Mouse (Mus musculus) urinary bladder, postnatal 10 days (tissue): ENCODE data around the gene Olfr1494.

Source experiments
- DNase-seq: peaks from one replicate; pipeline ENCODE4 v3.0.0; 2022; ENCODE audit warnings: low spot score

The Olfr1494 gene

DNA sequence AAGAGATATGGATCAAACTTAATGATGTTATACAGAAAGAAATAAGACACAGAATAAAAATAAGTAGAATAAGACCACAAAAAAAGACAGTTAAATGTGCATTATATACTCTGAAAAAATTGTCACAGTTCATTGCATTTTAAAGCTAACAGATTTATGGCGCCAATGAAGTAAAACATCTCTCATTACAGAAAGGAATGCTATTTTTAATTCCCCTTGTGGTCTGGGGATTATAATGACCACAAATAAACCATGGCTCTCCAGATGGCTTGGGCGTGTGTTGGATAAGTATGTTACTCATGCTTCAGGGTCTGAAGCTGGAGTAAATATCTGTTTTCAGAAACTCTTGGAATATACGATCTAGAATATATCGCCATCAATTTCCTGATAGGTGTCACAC is at the start of gene Olfr1494:
Gene Olfr1494 (plus strand): TSS at position 301 of the 400 bp plus-strand sequence.
- DNase-seq = no peak

- DNase-seq = no peak
Measured at GRCm38 (mm10) chr19:13696968-13697367, 42.6 kb upstream of the Olfr1494 start, which contains the start of gene Olfr1491. Gene Olfr1491, plus strand, starts transcription at chr19:13697268.

DNA sequence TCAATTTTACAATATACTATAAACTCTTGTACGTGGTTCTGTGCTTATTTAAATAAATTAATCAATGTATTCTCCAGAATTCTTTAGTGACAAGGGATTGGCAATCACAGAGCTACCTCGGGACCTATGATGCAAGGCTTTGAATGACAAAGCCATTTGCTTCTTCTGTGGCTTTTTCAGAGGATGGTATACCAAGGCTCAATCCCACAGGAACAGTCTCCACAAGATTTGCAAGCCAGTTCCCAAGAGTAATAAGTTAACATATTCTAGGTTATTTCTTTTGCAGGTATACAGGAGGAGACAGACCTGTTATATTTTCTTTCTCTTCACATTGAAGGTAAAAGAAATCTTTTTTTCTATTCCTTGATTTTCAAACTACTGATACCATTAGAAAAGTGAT is 16.6 kb upstream of the Olfr1494 start, which contains the start of gene Olfr1493-ps1:
Gene Olfr1493-ps1 (plus strand): TSS at position 301 of the 400 bp plus-strand sequence.
- no peak for DNase-seq

DNA sequence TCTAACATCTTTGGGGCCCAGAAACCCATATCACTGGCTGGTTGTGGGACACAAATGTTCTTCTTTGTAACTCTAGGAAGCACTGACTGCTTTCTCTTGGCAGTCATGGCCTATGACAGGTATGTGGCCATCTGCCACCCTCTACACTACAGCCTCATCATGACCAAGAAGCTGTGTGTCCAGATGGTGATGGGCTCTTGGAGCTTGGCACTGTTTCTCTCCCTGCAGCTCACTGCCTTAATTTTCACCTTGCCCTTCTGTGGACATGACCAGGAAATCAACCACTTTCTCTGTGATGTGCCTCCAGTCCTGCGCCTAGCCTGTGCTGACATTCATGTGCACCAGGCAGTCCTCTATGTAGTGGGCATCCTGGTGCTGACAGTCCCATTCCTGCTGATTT is 9.8 kb downstream of the Olfr1494 start:
- no peak for DNase-seq

DNA sequence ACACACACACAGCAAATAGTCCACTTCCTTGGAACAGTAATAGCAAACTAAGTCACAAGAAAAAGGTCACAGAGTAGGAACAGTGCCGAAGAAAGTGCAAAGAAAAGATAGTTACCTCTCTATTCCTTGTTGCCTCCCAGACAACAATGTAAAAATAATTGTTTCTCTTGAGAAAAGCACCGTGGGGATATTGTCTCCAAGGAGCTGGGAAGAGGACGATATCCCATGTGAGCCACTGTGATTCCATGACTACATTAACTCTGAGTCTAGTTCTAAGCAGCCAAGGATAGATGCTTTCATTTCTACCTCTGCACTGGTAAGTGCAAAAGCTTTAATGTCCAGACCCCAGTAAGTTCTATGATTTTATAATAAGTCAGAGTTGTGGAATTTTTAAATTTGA is 24.8 kb downstream of the Olfr1494 start, which contains the start of gene Olfr1495:
Gene Olfr1495 (plus strand): TSS at position 301 of the 400 bp plus-strand sequence.
- DNase-seq = no peak

DNA sequence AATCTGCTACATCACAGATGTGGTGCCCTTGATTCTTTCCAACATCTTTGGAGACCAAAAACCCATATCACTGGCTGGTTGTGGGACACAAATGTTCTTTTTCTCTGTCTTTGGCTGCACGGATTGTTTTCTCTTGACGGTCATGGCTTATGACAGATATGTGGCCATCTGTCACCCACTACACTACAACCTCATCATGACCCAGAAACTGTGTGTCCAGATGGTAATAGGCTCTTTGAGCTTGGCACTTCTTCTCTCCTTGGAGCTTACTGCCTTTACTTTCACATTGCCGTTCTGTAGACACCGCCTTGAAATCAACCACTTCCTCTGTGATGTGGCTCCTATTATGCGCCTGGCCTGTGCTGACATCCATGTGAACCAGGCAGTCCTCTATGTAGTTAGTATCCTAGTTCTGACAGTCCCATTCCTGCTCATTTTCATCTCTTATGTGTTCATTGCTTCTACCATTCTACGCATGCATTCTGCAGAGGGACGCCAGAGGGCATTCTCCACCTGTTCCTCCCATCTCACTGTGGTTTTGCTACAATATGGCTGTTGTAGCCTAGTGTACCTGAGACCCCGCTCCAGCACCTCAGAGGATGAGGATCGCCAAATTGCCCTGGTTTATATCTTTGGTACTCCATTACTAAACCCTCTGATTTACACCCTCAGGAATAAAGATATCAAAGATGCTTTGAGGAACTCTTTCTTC is 29.2 kb downstream of the Olfr1494 start:
- DNase-seq = no peak

- no peak for DNase-seq
Measured at GRCm38 (mm10) chr19:13777578-13777977, 38.0 kb downstream of the Olfr1494 start, which contains the start of gene Olfr1496. Gene Olfr1496, plus strand, starts transcription at chr19:13777878.

DNA sequence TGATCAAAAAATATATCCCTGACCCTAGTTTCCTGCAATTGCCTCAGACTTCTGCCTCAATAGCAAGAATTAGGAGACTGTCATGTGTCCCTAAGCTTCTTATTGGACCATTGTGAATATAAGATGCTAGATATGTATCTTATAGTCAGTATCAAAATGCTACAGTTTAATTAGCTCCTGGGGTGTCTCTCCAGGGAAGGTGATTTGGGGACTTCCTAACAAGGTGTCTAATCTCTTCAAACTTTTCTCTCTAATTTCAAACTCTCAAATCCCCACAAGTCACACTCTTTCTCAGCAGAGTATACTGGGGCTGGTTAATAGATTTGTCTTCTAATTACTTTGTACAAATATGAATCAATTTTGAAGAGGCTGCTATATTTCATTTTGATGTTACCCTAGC is 58.6 kb downstream of the Olfr1494 start, which contains the start of gene Olfr1497:
Gene Olfr1497 (minus strand): TSS at position 101 of the 400 bp plus-strand sequence.
- no peak for DNase-seq
